Mouse (Mus musculus) mouse embryonic stem cell (cell line): Measurements from ENCODE around the gene Ehbp1.

Source experiments
- in situ Hi-C, 2 experiments: fragments of 300-500 bp; cut with MboI; formaldehyde crosslinking; loops; 1 replicate in 1 of 2; 3 replicates in 1 of 2; pipeline ENCODE4 v1.14.3; 2019 to 2020; ENCODE audit warnings: low sequenced_read_pairs in 2 of 2, low pct_unique_long_range_greater_than_20kb in 1 of 2, mixed read lengths in 1 of 2; ENCODE audit not compliant: unreplicated experiment in 1 of 2

Gene Ehbp1

DNA sequence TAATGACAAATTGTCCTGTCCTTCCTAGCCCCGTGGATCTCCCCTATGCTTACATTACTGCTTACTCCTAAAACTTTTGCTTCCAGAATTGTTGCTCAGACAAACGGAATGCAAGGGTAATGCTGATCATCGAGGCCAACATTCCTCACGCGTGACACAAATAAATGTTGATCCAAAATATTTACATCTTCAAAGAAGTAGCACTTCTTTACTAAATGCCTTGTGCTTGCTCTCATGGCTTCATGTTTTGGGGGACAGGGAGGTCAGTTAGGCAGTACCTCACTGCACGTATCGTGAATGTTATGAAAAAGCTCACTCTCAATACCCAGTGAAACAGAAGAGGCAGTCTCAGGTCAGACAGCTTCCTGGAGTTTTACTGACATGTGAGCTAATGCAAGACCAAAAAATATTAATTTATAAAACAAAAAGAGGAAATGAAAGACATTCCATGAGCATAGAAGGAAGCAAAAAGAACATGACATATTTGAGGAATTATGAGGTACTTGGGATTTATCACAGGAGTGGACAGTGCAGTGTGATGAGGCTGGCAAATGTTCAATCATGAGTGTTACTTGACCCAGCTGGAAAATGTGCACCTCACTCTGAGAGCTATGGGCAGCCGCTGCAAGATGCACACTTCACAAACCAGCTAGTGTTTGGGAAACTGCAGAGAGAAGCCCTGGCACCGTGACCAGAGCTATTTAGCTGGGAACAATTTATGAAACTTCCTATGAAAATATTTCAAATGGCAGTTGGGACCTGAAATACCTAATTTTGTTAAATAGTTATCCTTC is 187.4 kb downstream of the Ehbp1 start:
- in situ Hi-C loops = no loop called here

DNA sequence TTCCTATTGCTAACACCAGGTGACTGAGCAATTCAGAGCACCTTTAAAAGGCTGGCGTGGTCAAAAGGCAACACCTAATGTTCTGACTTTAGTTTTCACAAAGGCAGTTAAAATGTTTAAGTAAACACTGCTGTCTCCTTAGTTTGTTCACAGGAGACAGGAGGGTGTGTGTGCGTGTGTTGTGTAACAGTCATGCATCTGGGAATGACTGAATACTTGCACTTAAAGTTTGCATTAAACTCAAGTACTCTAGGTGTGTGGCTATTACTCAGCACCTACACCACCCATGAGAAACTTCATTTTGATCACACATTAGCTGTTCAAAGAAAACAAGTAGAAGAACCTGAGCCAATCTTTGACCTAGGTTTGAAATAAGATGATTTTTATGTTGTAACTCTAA is 201.4 kb downstream of the Ehbp1 start:
- in situ Hi-C loops = no loop called here

DNA sequence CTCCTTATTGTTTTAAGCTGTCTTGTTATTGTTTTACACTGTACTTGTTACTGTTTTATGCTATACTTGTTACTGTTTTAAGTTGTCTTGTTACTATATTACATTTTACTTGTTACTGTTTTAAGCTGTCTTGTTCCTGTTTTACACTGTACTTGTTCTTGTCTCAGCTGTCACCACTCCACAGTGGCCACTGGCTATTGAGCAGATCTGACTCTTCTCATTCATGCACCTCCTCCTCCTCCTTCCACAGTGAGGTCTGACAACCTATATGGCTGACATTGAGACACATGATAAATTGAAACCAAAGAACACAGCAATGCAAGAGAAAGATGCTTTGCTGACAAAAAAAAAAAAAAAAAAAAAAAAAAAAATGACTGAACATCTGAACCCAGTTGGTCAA is 203.6 kb downstream of the Ehbp1 start:
- in situ Hi-C loops = no loop called here

DNA sequence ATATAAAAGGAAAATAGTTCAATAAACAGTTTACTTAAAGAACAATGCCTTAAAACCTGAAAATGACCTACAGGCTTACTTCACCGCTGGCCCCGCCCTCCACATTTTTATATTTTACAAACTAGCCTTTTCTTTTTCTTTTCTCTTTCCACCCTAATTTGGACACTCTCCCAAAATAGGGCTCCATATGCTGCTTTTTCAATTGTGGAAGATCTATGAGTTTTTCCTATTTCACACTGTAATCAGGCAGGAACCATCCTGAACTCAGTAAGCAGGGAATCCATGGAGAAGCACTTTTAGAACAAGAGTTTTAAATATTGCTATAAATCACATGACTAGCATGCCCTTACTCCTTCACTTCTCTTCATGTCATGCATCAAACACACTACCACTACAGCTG is 216.9 kb downstream of the Ehbp1 start:
- in situ Hi-C loops = no loop called here

DNA sequence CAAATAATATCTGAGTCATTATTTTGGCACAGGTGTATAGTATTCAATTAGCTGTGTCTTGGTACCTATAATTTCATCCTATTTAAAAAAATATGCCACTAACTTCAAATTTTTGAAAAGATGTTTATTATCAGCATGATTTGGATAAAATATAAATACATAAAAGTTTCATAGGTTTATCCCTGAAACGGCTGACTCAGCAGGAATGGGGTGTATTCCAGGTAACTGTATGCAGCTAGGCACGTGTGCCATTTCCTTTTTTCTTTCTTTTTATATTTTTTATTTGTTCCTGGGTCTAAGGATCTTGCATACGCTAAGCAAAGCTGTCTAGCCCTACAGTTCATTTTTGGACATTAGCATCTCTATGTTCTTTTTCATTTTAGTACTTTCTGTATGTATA is 223.2 kb downstream of the Ehbp1 start:
- in situ Hi-C loops = no loop called here

DNA sequence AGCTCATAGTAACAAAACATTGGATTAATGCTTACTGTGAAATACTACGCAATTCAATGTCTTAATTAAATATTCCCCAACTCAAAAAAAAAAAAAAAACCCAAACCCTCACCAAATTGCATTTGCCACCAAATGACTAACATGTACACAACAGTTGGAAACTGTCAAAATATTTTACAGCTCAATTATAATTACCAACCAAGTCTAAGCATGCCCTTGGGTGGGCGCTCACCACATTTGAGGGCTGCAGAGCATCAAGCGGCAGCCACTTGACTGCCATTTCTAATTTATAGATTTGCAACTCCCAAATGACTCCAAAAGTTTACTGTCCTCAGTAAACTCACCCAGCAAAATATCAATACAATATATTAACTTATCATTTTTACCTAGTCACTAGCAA is 229.9 kb downstream of the Ehbp1 start:
- in situ Hi-C loops = no loop called here

DNA sequence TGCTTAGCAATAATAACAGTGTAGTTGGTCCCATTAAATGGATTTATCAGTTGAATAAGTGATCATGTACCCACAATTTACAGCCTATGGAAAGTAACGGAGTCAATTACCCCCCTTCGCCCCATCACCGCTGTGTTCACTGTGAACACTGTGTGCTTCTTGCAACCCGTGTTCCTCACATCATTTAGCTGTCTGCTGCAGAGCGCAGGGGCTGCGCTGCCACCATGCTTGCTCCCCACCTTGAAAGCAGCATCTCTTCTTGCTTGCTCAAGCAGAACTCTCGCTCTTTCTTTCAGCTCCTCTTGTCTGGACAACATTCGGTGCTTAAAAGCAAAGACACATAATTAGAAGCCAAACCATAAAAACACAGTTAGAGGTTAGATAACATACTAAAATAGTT is 252.7 kb downstream of the Ehbp1 start:
- in situ Hi-C loops = no loop called here

DNA sequence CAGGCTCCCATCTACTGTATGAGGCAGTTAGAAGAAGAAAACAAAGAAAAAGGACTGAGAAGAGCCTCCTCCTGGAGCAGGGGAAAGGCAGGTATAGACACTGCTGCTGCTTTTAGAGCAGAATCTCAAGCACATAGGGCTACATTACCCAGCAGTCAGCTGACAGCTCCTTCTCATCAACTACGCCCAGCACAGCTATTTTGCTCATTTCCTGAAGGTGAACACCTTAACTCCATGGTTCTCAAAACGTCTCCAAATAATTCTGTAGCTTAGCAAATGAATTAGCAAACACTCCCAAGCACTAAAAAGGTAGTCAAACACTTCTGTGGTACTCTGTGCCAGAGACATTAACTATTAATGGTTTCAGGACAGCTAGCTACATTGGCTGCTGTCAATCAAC is 278.7 kb downstream of the Ehbp1 start:
- in situ Hi-C loops = no loop called here

DNA sequence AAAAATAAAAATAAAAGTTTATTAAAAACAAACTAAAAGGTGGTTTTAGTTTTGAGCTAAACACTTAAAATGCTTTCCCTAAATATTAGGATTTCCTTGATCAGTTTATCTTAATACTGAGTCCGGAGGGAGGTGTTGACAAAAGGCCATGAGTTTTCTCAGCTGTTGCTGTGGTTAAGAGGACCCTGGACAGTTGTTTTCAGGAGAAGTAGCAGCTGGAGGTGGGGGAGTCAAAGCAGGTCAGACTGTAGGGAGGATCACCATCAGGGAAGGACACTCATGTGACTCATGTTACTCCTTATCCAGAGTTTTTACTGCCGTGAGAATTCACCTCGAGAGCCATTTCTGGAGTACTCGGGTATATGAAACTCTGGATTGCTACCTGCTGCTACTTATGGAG is 280.4 kb downstream of the Ehbp1 start:
- in situ Hi-C loops = no loop called here

DNA sequence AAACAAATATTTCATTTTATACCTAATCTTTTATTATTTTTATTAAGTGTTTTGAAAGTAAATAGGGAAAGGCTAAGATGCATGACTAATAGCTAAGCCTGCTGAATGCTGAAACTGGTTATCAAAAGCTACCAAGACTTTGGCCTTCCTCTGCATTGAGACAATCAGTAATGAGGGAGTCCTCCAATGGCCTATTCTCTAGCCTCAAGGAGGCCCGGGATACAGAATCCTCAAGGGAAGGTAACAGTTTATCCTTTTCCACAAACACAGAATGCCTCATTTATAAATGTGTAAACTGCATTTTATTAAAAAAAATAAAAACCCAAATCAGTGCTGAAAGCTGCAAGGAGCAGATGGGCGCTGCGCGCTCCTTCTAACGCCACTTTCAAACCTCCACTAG is 284.6 kb downstream of the Ehbp1 start:
- in situ Hi-C loops = no loop called here

DNA sequence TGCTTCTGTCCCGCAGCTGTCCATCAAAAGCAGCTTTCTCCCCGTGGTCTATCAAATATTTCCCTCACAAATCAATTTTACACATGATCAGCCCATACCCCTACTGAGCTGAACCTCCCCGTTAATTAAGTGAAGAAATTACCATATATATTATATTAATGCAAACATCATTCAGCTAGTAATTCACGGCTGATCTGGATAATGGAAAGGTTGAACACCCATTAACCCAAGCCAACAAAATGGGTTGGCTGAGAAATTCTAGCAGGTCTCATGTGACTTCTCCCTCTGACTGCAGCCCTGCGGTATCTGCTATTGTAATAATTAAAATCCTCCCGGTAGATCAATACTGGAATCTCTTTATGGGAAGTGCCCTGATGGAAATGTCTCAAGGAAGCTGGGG is 286.2 kb downstream of the Ehbp1 start:
- in situ Hi-C loops = no loop called here

DNA sequence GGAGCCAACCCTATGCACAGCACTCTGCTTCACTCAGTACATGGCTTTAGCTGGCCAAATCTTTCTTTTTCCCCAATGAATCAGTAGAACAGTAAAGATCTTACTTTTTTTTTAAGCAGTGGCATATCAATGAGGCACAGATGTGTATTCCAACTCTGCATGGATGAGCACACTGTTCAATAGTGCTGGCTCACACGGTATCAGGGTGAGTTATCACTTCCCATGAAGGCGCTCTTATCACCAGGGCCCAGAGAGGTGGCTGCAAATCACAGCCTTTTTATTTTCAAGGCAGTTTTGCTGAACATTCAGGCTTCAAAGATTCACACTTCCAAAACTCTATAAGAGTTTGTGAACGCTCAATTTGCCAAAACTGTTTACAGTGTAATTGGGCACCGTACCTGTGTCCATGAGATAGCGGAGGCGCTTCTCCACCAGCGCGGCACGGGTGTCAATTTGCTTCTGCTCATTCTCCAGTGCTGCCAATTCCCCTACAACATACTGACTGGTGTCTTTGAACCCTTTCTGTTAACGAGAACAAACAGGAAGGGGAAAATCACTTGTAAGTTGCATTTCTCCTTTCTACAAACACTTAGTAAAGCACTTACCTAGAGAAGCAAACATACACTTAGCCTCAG is 288.9 kb downstream of the Ehbp1 start:
- in situ Hi-C loops = no loop called here

DNA sequence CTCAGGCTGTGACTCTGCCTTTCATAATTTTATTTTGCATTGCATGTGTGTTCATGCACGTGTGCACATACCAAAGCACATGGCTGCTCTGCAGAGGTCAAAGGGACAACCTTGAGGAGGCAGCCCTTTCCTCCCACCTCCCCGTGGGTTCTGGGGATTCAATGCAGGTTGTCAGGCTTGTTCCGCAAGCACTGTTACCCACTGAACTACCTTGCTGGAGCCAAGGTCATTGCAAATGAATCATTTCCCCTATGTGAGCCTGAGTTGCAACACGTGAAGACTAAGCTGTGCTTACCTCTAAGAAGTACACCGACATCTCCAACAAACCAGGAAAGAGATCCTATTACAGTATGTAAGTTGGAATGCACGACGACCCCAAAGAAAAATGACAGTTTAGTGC is 291.2 kb downstream of the Ehbp1 start:
- in situ Hi-C loops = no loop called here

DNA sequence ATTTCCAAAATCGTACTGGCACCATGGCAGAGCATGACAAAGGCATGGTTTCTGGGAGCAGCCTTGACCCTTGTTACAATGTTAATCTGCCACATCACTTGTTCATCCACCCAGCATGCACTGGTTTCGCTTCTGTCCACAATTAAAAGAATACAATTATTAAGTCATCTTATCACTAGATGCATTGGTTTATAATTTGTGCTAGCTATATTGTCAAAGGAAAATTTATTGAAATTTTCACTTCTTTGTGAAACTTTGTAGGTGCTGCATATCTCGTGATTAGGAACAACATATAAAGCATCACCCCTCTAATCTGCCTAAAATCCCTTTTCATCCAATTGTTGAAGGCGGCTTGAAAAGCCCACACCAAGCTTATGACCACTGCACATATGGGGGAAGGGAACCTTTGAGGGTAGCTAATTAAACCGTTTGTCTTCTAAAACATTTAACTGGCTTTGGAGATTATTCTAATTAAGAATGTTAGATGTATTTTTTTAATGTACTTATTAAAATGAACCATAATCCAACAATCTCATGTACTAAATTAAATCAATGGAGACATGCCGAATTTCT is 302.2 kb downstream of the Ehbp1 start:
- in situ Hi-C loops = no loop called here

DNA sequence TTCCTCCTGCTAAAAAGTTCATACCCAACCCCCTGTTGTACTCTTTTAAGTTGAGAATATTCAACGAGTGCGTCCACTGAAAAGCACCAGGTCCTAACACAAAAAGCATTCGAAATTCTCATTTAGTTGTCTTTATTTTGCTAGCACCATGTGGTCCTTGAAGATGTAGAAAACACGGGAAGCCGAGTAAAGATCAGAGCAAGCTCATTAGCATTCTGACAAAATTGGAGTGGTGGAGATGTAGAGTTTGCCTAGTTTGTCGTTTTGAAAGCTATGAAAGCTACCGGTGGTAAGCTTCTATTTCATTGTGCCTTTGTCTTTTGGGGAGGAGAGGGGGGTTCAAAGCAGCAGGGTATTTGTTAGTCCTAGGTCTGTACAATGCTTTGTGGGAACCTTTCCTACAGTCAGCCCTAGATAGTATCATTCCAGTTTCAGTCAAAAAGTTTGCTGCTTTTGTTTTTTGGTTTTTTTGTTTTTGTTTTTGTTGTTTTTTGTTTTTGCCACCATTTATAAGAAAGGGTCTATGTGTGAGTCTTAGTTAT is 307.5 kb downstream of the Ehbp1 start:
- in situ Hi-C loops = no loop called here

DNA sequence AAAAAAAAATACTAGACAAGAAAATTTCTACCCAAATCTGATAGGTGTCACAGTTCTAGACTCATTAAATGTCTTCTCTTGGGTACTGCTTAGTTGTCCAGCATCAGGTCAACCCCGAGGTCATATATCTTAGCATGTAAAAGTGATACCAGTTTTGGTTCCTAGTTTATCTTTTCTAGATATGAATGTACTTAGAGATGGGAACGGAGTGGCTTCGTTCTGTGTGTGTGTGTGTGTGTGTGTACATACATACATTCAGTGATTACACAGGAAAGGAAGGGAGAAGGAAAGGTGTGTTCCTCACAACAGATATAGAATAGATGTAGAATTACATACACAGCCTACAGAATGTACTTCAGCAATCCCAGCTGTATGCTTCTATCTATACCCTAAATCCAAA is 308.5 kb downstream of the Ehbp1 start:
- in situ Hi-C loops = no loop called here

DNA sequence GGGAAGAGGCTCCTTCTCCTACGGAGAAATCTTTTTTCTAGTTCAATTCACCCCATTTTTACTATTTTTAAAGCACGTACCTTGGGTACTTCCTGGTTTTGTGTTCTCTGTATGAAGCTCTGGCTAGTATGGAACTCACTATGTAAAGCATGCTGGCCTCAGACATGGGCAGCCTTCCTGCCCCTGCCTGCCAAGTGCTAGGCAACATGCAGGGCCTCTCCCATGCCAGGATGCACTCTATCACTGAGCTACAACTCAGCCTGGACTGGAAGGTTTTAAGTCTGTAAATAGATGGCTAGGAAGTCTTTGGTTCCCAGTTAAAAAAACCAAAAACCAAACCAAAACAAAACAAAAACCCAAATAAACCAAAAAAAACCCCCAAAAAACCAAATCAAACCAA is 321.5 kb downstream of the Ehbp1 start:
- in situ Hi-C loops = no loop called here

DNA sequence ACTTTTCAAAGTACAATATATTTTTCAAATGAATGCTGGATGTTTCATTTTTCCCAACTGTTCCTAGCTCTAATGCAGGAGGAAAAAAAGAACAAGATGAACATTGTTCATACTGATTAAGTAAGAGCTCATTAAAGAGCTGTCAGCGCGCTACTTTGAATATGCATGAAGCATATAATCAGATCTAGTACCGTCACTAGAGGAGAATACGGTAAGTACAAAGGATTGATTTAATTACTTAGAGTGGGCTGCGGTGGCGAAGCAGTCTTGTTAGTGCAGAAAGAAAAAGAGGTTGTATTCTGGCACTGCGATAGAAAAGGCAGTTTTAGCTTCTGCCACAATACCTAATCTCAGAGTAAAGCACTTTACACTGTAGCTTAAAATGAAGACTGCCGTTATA is 324.6 kb downstream of the Ehbp1 start:
- in situ Hi-C loops = no loop called here

DNA sequence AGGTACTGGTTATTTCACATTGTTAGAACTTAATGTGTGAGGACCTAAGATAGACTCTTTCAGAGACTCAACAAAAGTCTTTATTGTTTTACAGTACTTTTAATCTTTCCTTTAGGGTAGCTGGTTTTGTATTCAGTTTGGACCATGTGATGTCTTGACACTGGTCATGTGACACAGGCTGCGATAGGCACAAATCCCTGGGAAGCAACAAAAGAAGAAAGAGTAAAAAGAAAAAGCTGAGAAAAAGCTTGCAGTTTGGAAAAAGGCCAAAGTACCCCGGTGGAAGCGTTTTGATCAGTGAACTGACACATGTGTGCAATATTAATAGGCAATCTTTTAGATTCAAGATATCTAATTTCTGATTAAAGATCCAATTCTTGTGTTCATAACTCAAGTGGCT is 325.8 kb downstream of the Ehbp1 start:
- in situ Hi-C loops = no loop called here

DNA sequence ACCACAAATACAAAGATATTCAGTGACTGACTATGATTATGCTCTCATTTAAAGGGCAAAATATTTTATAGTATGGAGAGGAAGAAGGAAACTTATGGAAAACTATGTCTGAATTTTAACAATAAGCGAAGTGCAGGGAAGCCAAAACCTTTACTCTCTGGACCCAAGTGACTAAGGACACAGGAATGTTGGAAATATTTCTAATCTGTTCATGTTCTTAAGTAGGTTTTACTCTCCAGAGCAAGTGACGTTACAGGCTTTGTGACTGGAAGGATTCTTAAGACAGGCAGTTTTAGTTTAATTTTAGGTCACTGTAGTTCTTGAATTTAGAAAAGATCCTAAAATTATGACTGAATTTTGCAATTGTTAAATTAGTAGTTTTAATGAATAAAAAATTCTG is 333.3 kb downstream of the Ehbp1 start:
- in situ Hi-C loops = no loop called here
